Mouse (Mus musculus) left cerebral cortex, postnatal 36 days (tissue): ENCODE measurements at regions not wholly inside any gene's neighbourhood (a gene's known extent, or its start where the extent isn't known, plus 50 kb on each side); places are given as distances from the start of the nearest gene placed in this dataset.

Experiments
- DNase-seq, 2 experiments: peaks; one replicate each; pipeline ENCODE4 v3.0.0; 2021 to 2022; ENCODE audit warnings: low spot score in 2 of 2, mixed read lengths in 1 of 2
- intact Hi-C: fragments of 180-260 bp; cut with DNase I; formaldehyde crosslinking; loops from one replicate; pipeline ENCODE4 v1.15.1; 2025

GRCm38 (mm10) chr6:99884054-99884453 lies 157.9 kb upstream of the Prok2 start:
- no peak for DNase-seq
- intact Hi-C loops, result no loop called here

GRCm38 (mm10) chr6:99881606-99882005 lies 155.4 kb upstream of the Prok2 start:
- DNase-seq, result no peak
- intact Hi-C loops, result no loop called here

- no peak for DNase-seq
- intact Hi-C loops, result no loop called here
These were observed 148.7 kb upstream of the Prok2 start for GRCm38 (mm10) chr6:99874852-99875251.

- intact Hi-C loops, result no loop called here
- no peak for DNase-seq
These were observed 147.8 kb upstream of the Prok2 start for GRCm38 (mm10) chr6:99874029-99874428.

- DNase-seq, result no peak
- intact Hi-C loops, result no loop called here
These were observed 139.9 kb upstream of the Prok2 start for GRCm38 (mm10) chr6:99866061-99866460.

GRCm38 (mm10) chr6:99864949-99865348 lies 138.8 kb upstream of the Prok2 start:
- intact Hi-C loops, result no loop called here
- peak in 1 of 2 experiments; percentile 35 for DNase-seq

GRCm38 (mm10) chr6:99863418-99863817 lies 137.2 kb upstream of the Prok2 start:
- intact Hi-C loops, result no loop called here
- DNase-seq, result no peak

- intact Hi-C loops, result no loop called here
- DNase-seq, result no peak
These were observed 131.2 kb upstream of the Prok2 start for GRCm38 (mm10) chr6:99857411-99857810.

- intact Hi-C loops, result no loop called here
- no peak for DNase-seq
These were observed 127.5 kb upstream of the Prok2 start for GRCm38 (mm10) chr6:99853716-99854115.

- intact Hi-C loops, result no loop called here
These were observed 124.5 kb upstream of the Prok2 start for GRCm38 (mm10) chr6:99850706-99851105.

GRCm38 (mm10) chr6:99845508-99845846 lies 119.3 kb upstream of the Prok2 start:
- intact Hi-C loops, result no loop called here
- no peak for DNase-seq

More at GRCm38 (mm10) chr6:99850706-99851105, 124.5 kb upstream of the Prok2 start:
- DNase-seq, result no peak

- intact Hi-C loops, result no loop called here
- no peak for DNase-seq
These were observed 118.7 kb upstream of the Prok2 start for GRCm38 (mm10) chr6:99844775-99845507.

GRCm38 (mm10) chr6:99843507-99843906 lies 117.3 kb upstream of the Prok2 start:
- DNase-seq, result no peak
- intact Hi-C loops, result no loop called here

- intact Hi-C loops, result no loop called here
- DNase-seq, result no peak
These were observed 116.5 kb upstream of the Prok2 start for GRCm38 (mm10) chr6:99842723-99843122.

- intact Hi-C loops, result no loop called here
- DNase-seq, result no peak
These were observed 114.6 kb upstream of the Prok2 start for GRCm38 (mm10) chr6:99840823-99841222.

- no peak for DNase-seq
- intact Hi-C loops, result no loop called here
These were observed 107.1 kb upstream of the Prok2 start for GRCm38 (mm10) chr6:99833323-99833722.

- no peak for DNase-seq
- intact Hi-C loops, result no loop called here
These were observed 101.4 kb upstream of the Prok2 start for GRCm38 (mm10) chr6:99827625-99828024.

GRCm38 (mm10) chr6:99824808-99825207 lies 98.6 kb upstream of the Prok2 start:
- intact Hi-C loops, result no loop called here

GRCm38 (mm10) chr6:99822471-99822870 lies 96.3 kb upstream of the Prok2 start:
- DNase-seq, result no peak
- intact Hi-C loops, result no loop called here

More at GRCm38 (mm10) chr6:99824808-99825207, 98.6 kb upstream of the Prok2 start:
- no peak for DNase-seq

GRCm38 (mm10) chr6:99819255-99819929 lies 93.2 kb upstream of the Prok2 start:
- no peak for DNase-seq
- intact Hi-C loops, result no loop called here

GRCm38 (mm10) chr6:99818486-99818885 lies 92.3 kb upstream of the Prok2 start:
- intact Hi-C loops, result no loop called here
- DNase-seq, result no peak
